Mouse (Mus musculus) kidney, postnatal 0 days (tissue): ENCODE data around the gene Guk1. TPM values are rescaled to one million over a fixed set of nuclear protein-coding genes. Genes with fewer than 3 reads are reported as not detected.

Source experiments
- ATAC-seq: fragments of 200-750 bp; cut with Nextera tagmentation; replicated peaks from 2 replicates; pipeline ENCODE4 v1.8.0; 2017; ENCODE audit warnings: low read depth, moderate number of reproducible peaks, moderate TSS enrichment, moderate library complexity; ENCODE audit not compliant: low FRiP score
- DNase-seq: peaks from one replicate; pipeline ENCODE4 v3.0.0-alpha.2; 2016; ENCODE audit warnings: low spot score
- H3K27ac ChIP-seq: fragments of 300-500 bp; sonication (generic); 2 replicates; pipeline ENCODE4 v1.5.1; 2014; ENCODE audit warnings: mild to moderate bottlenecking
- H3K27me3 ChIP-seq: fragments of 300-500 bp; sonication (generic); 2 replicates; pipeline ENCODE4 v1.6.1; 2014; ENCODE audit warnings: low read length, mixed read lengths; ENCODE audit not compliant: insufficient read depth
- H3K36me3 ChIP-seq: fragments of 300-500 bp; sonication (generic); 2 replicates; pipeline ENCODE4 v1.6.1; 2014; ENCODE audit warnings: low read length, mixed read lengths; ENCODE audit not compliant: insufficient read depth
- H3K4me1 ChIP-seq: fragments of 300-500 bp; sonication (generic); replicated peaks from 2 replicates; pipeline ENCODE4 v1.6.1; 2014; ENCODE audit warnings: antibody characterized with exemption, low read length, mixed read lengths; ENCODE audit not compliant: insufficient read depth
- H3K4me2 ChIP-seq: fragments of 300-500 bp; sonication (generic); 2 replicates; pipeline ENCODE4 v1.6.1; 2014; ENCODE audit warnings: mild to moderate bottlenecking, low read length, moderate library complexity, mixed read lengths
- H3K4me3 ChIP-seq: fragments of 300-500 bp; sonication (generic); replicated peaks from 2 replicates; pipeline ENCODE4 v1.5.1; 2014; ENCODE audit warnings: low read depth, low read length
- H3K9ac ChIP-seq: fragments of 300-500 bp; sonication (generic); 2 replicates; pipeline ENCODE4 v1.6.1; 2014; ENCODE audit warnings: low read depth, low read length
- H3K9me3 ChIP-seq: fragments of 300-500 bp; sonication (generic); replicated peaks from 2 replicates; pipeline ENCODE4 v1.6.1; 2016; ENCODE audit warnings: low read length, inconsistent platforms, mixed read lengths
- CTCF ChIP-seq: IDR thresholded peaks from 2 replicates; pipeline ENCODE4 v1.5.1; 2016; ENCODE audit warnings: antibody characterized with exemption, low read depth, mild to moderate bottlenecking, moderate library complexity
- WGBS: fragments of 180-500 bp; shearing (Covaris S2); extraction: QIAGEN DNeasy Blood & Tissue Kit; methylation state at CpG from one replicate; pipeline ENCODE4 v1.1.7; 2014; 5-methylcytosine and 5-hydroxymethylcytosine counted together
- polyA plus RNA-seq: library from polyadenylated mRNA; unstranded; fragments of >200 nt; fragmentation: Nextera tagmentation; extraction: Ambion mirVana; gene quantifications from 2 replicates; pipeline ENCODE4 v1.2.1, GENCODE M21; 2015

Gene Guk1
- polyA plus RNA-seq, 1 experiment from 2014 or later, result 135 TPM

DNA sequence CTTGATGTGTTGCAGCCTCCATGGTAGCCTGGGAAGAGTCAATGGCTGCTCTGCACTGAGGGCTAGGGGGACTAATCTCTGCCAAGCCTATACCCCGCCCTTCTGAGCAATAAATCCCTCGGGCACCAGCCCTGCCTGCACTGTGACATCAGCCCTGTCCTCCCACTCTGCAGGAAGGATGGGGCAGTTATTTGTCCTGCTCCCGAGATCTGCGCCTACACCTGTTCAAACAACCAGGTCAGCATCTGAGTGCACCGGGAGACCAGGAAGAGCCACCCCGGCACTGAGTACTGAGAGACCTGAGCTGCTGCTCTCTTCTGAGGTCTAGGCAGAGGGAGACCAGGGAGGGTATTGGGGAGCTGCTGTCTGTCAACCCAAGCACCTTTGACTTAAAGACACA lies 4.3 kb downstream of the Guk1 start:
- DNase-seq, result no peak

DNA sequence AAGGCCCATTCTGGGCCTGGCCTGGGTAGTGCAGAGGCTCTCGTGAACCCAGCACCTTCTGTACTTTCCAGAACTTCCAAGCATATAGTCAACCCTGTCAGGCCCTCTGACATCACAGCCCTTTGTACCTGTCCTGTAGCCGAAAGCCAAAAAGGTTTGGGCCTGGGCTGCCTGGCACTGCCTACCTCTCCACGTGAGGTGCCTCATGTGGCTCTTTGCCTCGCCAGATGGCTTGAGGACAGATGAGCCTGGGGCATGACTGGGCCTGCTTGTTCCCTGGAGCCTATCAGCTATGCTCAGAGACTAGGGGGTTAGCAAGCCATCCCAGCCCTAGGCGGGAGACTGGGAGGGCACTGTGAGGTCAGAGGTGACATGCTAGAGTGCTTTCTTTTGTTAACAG lies 6.5 kb downstream of the Guk1 start:
- H3K27me3 ChIP-seq, result no peaks in the 10 kb centered on the region
- no peak for ATAC-seq
- peaks cover 20% of the 10 kb centered on the region for H3K36me3 ChIP-seq
- peaks cover 7% of the 10 kb centered on the region; the same call in 1 of the 2 replicates for H3K4me1 ChIP-seq
- TF ChIP-seq CTCF, result no peak
- H3K9me3 ChIP-seq, result no peaks in the 10 kb centered on the region
- H3K9ac ChIP-seq, result no peak overlapping the region
- H3K27ac ChIP-seq, result no peak overlapping the region
- 84% methylated on average over 5 of the region's 5 CpGs for WGBS
- no peak overlapping the region for H3K4me2 ChIP-seq
- no peak overlapping the region for H3K4me3 ChIP-seq
- no peak for DNase-seq

More for the DNA sequence above, 4.3 kb downstream of the Guk1 start:
- H3K27ac ChIP-seq, result no peak overlapping the region
- no peaks in the 10 kb centered on the region for H3K9me3 ChIP-seq
- H3K4me3 ChIP-seq, result no peak overlapping the region
- TF ChIP-seq CTCF, result no peak
- no peak overlapping the region for H3K9ac ChIP-seq
- no peak overlapping the region for H3K4me2 ChIP-seq
- peaks cover 7% of the 10 kb centered on the region; the same call in 1 of the 2 replicates for H3K4me1 ChIP-seq
- no peak for ATAC-seq
- H3K36me3 ChIP-seq, result peaks cover 20% of the 10 kb centered on the region
- 41% methylated on average over 6 of the region's 6 CpGs for WGBS
- no peaks in the 10 kb centered on the region for H3K27me3 ChIP-seq

GRCm38 (mm10) chr11:59183821-59184220 lies 8.2 kb downstream of the Guk1 start:
- H3K9ac ChIP-seq, result no peak overlapping the region

DNA sequence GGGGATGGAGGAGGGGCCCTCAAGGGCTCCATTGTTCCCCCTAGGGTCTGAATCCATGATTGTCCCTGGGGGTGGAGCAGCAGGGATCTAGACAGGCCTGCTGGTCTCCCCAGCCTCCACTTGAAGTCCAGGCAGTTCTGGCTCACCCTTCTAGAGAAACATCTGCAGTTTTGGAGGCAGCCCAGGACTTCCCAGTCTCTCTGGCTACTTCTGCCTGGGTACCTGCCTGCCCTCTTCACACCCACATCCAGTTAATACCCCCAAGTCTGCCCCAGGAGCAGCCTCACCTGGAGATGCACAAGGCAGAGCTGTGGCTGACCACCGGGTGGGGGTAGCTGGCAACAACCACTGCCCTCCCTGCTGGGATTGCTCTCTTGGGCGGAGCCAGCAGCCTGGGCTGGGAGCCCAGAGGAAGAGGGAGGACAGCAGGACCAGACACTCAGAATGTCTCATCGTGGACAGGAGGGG lies 9.1 kb downstream of the Guk1 start, which contains the start of gene Gjc2:
Gene Gjc2, minus strand, starts transcription at position 350 of the 468 bp plus-strand sequence.
- Histone ChIP-seq H3K36me3 (peaks cover 20% of the 10 kb centered on the region), H3K27me3 (peaks cover 17% of the 10 kb centered on the region), H3K4me3 (no peak within 1 kb of the TSS), H3K4me1 (peaks cover 7% of the 10 kb centered on the region; the same call in 1 of the 2 replicates), H3K9me3 (no peaks in the 10 kb centered on the region), H3K9ac (no peak within 1 kb of the TSS), H3K4me2 (0 out of 2 replicates have a peak within 1 kb of the TSS, but pooled peaks have one; percentile 4), H3K27ac (0 out of 2 replicates have a peak within 1 kb of the TSS, but pooled peaks have one; percentile 36)
- WGBS, result 57% methylated on average over 2 of the region's 3 CpGs
- peak; percentile 39 for DNase-seq
- TF ChIP-seq CTCF, result no peak
- ATAC-seq, result no peak

More at GRCm38 (mm10) chr11:59183821-59184220, 8.2 kb downstream of the Guk1 start:
- TF ChIP-seq CTCF, result peak; percentile 85
- no peak overlapping the region for H3K4me3 ChIP-seq
- H3K27me3 ChIP-seq, result peaks cover 8% of the 10 kb centered on the region
- H3K36me3 ChIP-seq, result peaks cover 20% of the 10 kb centered on the region
- 34% methylated on average over 3 of the region's 3 CpGs for WGBS
- no peak for ATAC-seq
- no peaks in the 10 kb centered on the region for H3K9me3 ChIP-seq
- H3K4me1 ChIP-seq, result peaks cover 7% of the 10 kb centered on the region; the same call in 1 of the 2 replicates
- H3K27ac ChIP-seq, result no peak overlapping the region
- DNase-seq, result peak; percentile 86
- H3K4me2 ChIP-seq, result no peak overlapping the region

DNA sequence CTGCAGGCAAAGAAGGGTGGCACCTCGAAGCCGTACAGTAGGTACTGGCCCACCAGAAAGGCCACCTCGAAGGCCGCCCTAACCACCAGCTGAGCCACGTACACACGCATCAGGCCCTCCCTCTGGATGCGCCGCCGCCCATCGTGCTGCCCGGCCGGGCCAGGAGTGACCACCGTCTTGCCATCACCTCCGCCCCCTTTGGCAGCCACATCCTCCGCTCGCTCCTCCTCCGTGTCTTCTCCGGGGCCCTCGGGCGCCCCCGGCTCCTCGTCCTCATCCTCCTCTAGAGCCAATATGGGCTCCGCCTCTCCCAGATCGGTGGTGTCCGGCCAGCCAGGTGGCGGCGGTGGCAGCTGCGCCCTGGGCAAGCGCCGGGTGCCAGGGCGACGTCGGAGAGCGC lies 15.1 kb downstream of the Guk1 start:
- no peaks in the 10 kb centered on the region; the same call in 1 of the 2 replicates for H3K4me1 ChIP-seq
- ATAC-seq (0 out of 2 replicates have a peak, but pooled peaks have one; percentile 15), DNase-seq (no peak)
- 8% methylated on average over 34 of the region's 34 CpGs for WGBS
- H3K4me3 ChIP-seq, result peak overlapping the region; percentile 17
- 0 out of 2 replicates have a peak overlapping the region, but pooled peaks have one; percentile 23 for H3K9ac ChIP-seq
- H3K27ac ChIP-seq, result no peak overlapping the region
- no peaks in the 10 kb centered on the region for H3K9me3 ChIP-seq
- peak overlapping the region; percentile 31 for H3K4me2 ChIP-seq
- no peaks in the 10 kb centered on the region for H3K36me3 ChIP-seq
- TF ChIP-seq CTCF, result no peak
- H3K27me3 ChIP-seq, result peaks cover 48% of the 10 kb centered on the region

DNA sequence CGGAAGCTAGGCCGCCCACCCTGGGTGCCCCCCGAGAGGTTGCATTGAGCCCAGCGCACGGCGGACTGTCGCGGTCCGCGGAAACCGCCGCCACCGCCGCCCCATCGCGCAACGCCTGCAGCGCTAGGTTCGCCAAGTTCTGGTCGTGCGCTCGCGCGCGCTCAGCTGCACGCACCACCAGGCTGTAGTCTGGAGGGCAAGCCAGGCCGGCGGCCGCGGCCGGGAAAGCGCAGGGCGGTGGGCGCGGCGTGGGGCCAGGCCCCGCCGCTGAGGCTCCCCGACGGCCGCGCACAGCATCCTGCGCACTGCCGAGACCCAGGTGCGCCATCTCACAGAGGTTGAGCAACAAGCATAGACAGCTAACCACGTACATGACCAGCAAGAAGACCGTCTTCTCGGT lies 15.5 kb downstream of the Guk1 start:
- 2% methylated on average over 48 of the region's 48 CpGs for WGBS
- H3K4me2 ChIP-seq, result peak overlapping the region; percentile 31
- peak overlapping the region; percentile 17 for H3K4me3 ChIP-seq
- no peaks in the 10 kb centered on the region for H3K9me3 ChIP-seq
- H3K9ac ChIP-seq, result 0 out of 2 replicates have a peak overlapping the region, but pooled peaks have one; percentile 23
- H3K27me3 ChIP-seq, result peaks cover 48% of the 10 kb centered on the region
- TF ChIP-seq CTCF, result no peak
- H3K27ac ChIP-seq, result no peak overlapping the region
- ATAC-seq (0 out of 2 replicates have a peak, but pooled peaks have one; percentile 27), DNase-seq (no peak)
- no peaks in the 10 kb centered on the region for H3K36me3 ChIP-seq
- no peaks in the 10 kb centered on the region; the same call in 1 of the 2 replicates for H3K4me1 ChIP-seq
